Mouse (Mus musculus): ENCODE results near the gene Riox2. TPM values are rescaled to one million over a fixed set of nuclear protein-coding genes. Genes with fewer than 3 reads are reported as not detected.

Gene Riox2
- polyA plus RNA-seq, 1 experiment, result 8.2 TPM

GRCm38 (mm10) chr16:59487975-59488548, 16.5 kb downstream of the Riox2 start:
- TF ChIP-seq POLR2A (IDR thresholded peaks at IDR 0.05; ENCODE audit: low read depth, low read length) (no peak), CTCF (IDR thresholded peaks at IDR 0.05; ENCODE audit: extremely low read depth, insufficient read depth, insufficient read length, insufficient replicate concordance) (no peak)
- peaks cover 53% of the 10 kb centered on the region for H3K36me3 ChIP-seq (ENCODE audit: control insufficient read depth, insufficient read depth, low read length)
- DNase-seq (ENCODE audit: low read depth in 1 of 2, low spot score in 2 of 2), result no peak

GRCm38 (mm10) chr16:59493199-59493598, 21.6 kb downstream of the Riox2 start:
- Histone ChIP-seq H3K27ac (ENCODE audit: insufficient read depth, low read length) (no peak overlapping the region), H3K36me3 (ENCODE audit: control insufficient read depth, insufficient read depth, low read length) (peaks cover 33% of the 10 kb centered on the region), H3K4me3 (ENCODE audit: extremely low read depth, insufficient read depth, insufficient read length) (no peak overlapping the region), H3K4me1 (ENCODE audit: control insufficient read depth, insufficient read depth, insufficient read length) (no peaks in the 10 kb centered on the region), H3K27me3 (ENCODE audit: control insufficient read depth, insufficient read depth, low read length) (no peaks in the 10 kb centered on the region)
- WGBS, result 96% methylated on average over 14 of the region's 14 CpGs
- no peak for DNase-seq (ENCODE audit: low read depth in 1 of 2, low spot score in 2 of 2)
- TF ChIP-seq POLR2A (IDR thresholded peaks at IDR 0.05; ENCODE audit: low read depth, low read length) (no peak), CTCF (IDR thresholded peaks at IDR 0.05; ENCODE audit: extremely low read depth, insufficient read depth, insufficient read length, insufficient replicate concordance) (no peak)

More at GRCm38 (mm10) chr16:59487975-59488548, 16.5 kb downstream of the Riox2 start:
- Histone ChIP-seq H3K4me3 (ENCODE audit: extremely low read depth, insufficient read depth, insufficient read length) (no peak overlapping the region), H3K4me1 (ENCODE audit: control insufficient read depth, insufficient read depth, insufficient read length) (no peaks in the 10 kb centered on the region), H3K27ac (ENCODE audit: insufficient read depth, low read length) (no peak overlapping the region), H3K27me3 (ENCODE audit: control insufficient read depth, insufficient read depth, low read length) (no peaks in the 10 kb centered on the region)
- WGBS, result 84% methylated on average over 9 of the region's 9 CpGs

- H3K36me3 ChIP-seq (ENCODE audit: control insufficient read depth, insufficient read depth, low read length), result peaks cover 11% of the 10 kb centered on the region
- DNase-seq (ENCODE audit: low read depth in 1 of 2, low spot score in 2 of 2), result no peak
- TF ChIP-seq POLR2A (IDR thresholded peaks at IDR 0.05; ENCODE audit: low read depth, low read length) (no peak), CTCF (IDR thresholded peaks at IDR 0.05; ENCODE audit: extremely low read depth, insufficient read depth, insufficient read length, insufficient replicate concordance) (no peak)
- no peaks in the 10 kb centered on the region for H3K27me3 ChIP-seq (ENCODE audit: control insufficient read depth, insufficient read depth, low read length)
- no peak overlapping the region for H3K4me3 ChIP-seq (ENCODE audit: extremely low read depth, insufficient read depth, insufficient read length)
- 87% methylated on average over 1 of the region's 1 CpGs for WGBS
- H3K27ac ChIP-seq (ENCODE audit: insufficient read depth, low read length), result no peak overlapping the region
- no peaks in the 10 kb centered on the region for H3K4me1 ChIP-seq (ENCODE audit: control insufficient read depth, insufficient read depth, insufficient read length)
Observed at GRCm38 (mm10) chr16:59497947-59498346, 26.4 kb downstream of the Riox2 start.

GRCm38 (mm10) chr16:59499180-59499579, 27.6 kb downstream of the Riox2 start:
- TF ChIP-seq CTCF (IDR thresholded peaks at IDR 0.05; ENCODE audit: extremely low read depth, insufficient read depth, insufficient read length, insufficient replicate concordance) (no peak), POLR2A (IDR thresholded peaks at IDR 0.05; ENCODE audit: low read depth, low read length) (no peak)
- WGBS, result 86% methylated on average over 3 of the region's 3 CpGs

GRCm38 (mm10) chr16:59509830-59510229, 38.3 kb downstream of the Riox2 start:
- no peak for DNase-seq (ENCODE audit: low read depth in 1 of 2, low spot score in 2 of 2)
- H3K36me3 ChIP-seq (ENCODE audit: control insufficient read depth, insufficient read depth, low read length), result peaks cover 1% of the 10 kb centered on the region; the same call in 1 of the 2 replicates
- TF ChIP-seq CTCF (IDR thresholded peaks at IDR 0.05; ENCODE audit: extremely low read depth, insufficient read depth, insufficient read length, insufficient replicate concordance) (no peak), POLR2A (IDR thresholded peaks at IDR 0.05; ENCODE audit: low read depth, low read length) (no peak)
- H3K27me3 ChIP-seq (ENCODE audit: control insufficient read depth, insufficient read depth, low read length), result no peaks in the 10 kb centered on the region
- no peaks in the 10 kb centered on the region for H3K4me1 ChIP-seq (ENCODE audit: control insufficient read depth, insufficient read depth, insufficient read length)
- 92% methylated on average over 5 of the region's 5 CpGs for WGBS
- H3K27ac ChIP-seq (ENCODE audit: insufficient read depth, low read length), result no peak overlapping the region
- no peak overlapping the region for H3K4me3 ChIP-seq (ENCODE audit: extremely low read depth, insufficient read depth, insufficient read length)

More at GRCm38 (mm10) chr16:59499180-59499579, 27.6 kb downstream of the Riox2 start:
- Histone ChIP-seq H3K4me1 (ENCODE audit: control insufficient read depth, insufficient read depth, insufficient read length) (no peaks in the 10 kb centered on the region), H3K36me3 (ENCODE audit: control insufficient read depth, insufficient read depth, low read length) (peaks cover 4% of the 10 kb centered on the region), H3K27me3 (ENCODE audit: control insufficient read depth, insufficient read depth, low read length) (no peaks in the 10 kb centered on the region), H3K27ac (ENCODE audit: insufficient read depth, low read length) (no peak overlapping the region), H3K4me3 (ENCODE audit: extremely low read depth, insufficient read depth, insufficient read length) (no peak overlapping the region)
- no peak for DNase-seq (ENCODE audit: low read depth in 1 of 2, low spot score in 2 of 2)

GRCm38 (mm10) chr16:59515169-59515568, 43.6 kb downstream of the Riox2 start:
- Histone ChIP-seq H3K27me3 (ENCODE audit: control insufficient read depth, insufficient read depth, low read length) (no peaks in the 10 kb centered on the region), H3K36me3 (ENCODE audit: control insufficient read depth, insufficient read depth, low read length) (no peaks in the 10 kb centered on the region), H3K27ac (ENCODE audit: insufficient read depth, low read length) (no peak overlapping the region), H3K4me1 (ENCODE audit: control insufficient read depth, insufficient read depth, insufficient read length) (peaks cover 3% of the 10 kb centered on the region; the same call in 1 of the 2 replicates), H3K4me3 (ENCODE audit: extremely low read depth, insufficient read depth, insufficient read length) (no peak overlapping the region)
- 86% methylated on average over 5 of the region's 5 CpGs for WGBS
- no peak for TF ChIP-seq POLR2A (IDR thresholded peaks at IDR 0.05; ENCODE audit: low read depth, low read length)
- TF ChIP-seq CTCF (IDR thresholded peaks at IDR 0.05; ENCODE audit: extremely low read depth, insufficient read depth, insufficient read length, insufficient replicate concordance), result no peak
- no peak for DNase-seq (ENCODE audit: low read depth in 1 of 2, low spot score in 2 of 2)

GRCm38 (mm10) chr16:59516965-59517364, 45.4 kb downstream of the Riox2 start:
- DNase-seq (ENCODE audit: low read depth in 1 of 2, low spot score in 2 of 2), result no peak
- peaks cover 3% of the 10 kb centered on the region; the same call in 1 of the 2 replicates for H3K4me1 ChIP-seq (ENCODE audit: control insufficient read depth, insufficient read depth, insufficient read length)
- H3K27ac ChIP-seq (ENCODE audit: insufficient read depth, low read length), result no peak overlapping the region
- TF ChIP-seq POLR2A (IDR thresholded peaks at IDR 0.05; ENCODE audit: low read depth, low read length), result no peak
- TF ChIP-seq CTCF (IDR thresholded peaks at IDR 0.05; ENCODE audit: extremely low read depth, insufficient read depth, insufficient read length, insufficient replicate concordance), result no peak
- H3K36me3 ChIP-seq (ENCODE audit: control insufficient read depth, insufficient read depth, low read length), result peaks cover 2% of the 10 kb centered on the region; the same call in 1 of the 2 replicates
- H3K4me3 ChIP-seq (ENCODE audit: extremely low read depth, insufficient read depth, insufficient read length), result no peak overlapping the region
- H3K27me3 ChIP-seq (ENCODE audit: control insufficient read depth, insufficient read depth, low read length), result no peaks in the 10 kb centered on the region
- 69% methylated on average over 10 of the region's 10 CpGs for WGBS
